Mouse (Mus musculus) kidney, adult 2 months (tissue): ENCODE data around the gene Rras2.

Source experiments
- CTCF ChIP-seq: fragments of 200-500 bp; conservative IDR thresholded peaks from 2 replicates; pipeline ENCODE4 v1.5.1; 2011; ENCODE audit warnings: low read depth, mild to moderate bottlenecking, control low read depth, low read length, moderate library complexity, mixed read lengths; ENCODE audit not compliant: insufficient read depth, insufficient read length
- POLR2A ChIP-seq: fragments of 200-500 bp; IDR thresholded peaks from one replicate; pipeline ENCODE4 v1.6.1; 2011; ENCODE audit warnings: low read depth, low read length, control low read depth

DNA sequence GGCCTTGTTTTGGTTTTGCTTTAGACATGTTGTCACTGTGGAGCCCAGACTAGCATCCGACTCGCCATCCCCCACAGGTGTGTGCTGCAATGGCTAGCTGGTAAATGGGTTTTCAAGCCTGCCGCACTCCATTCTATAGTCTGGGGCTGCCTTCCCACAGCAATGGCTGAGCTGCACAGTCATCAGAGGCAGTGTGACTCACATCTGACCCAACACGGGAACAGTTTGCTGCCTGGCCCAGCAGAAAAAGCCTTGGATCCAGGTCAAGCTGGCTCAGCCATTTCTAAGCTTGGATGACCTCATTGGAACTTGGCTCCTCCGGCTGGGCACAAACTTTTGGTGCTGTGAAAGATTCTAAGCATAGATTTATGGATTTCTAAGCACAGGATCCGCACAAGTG lies 88.0 kb downstream of the Rras2 start:
- TF ChIP-seq CTCF, result no peak
- TF ChIP-seq POLR2A, result no peak
